Mouse (Mus musculus): Measurements from ENCODE around the gene Nat8l.
"Not testable (repeated sequence)": the region's sequence is repeated elsewhere in the genome, so short reads cannot be mapped to it uniquely, and the experiment has no call there.

The Nat8l gene

DNA sequence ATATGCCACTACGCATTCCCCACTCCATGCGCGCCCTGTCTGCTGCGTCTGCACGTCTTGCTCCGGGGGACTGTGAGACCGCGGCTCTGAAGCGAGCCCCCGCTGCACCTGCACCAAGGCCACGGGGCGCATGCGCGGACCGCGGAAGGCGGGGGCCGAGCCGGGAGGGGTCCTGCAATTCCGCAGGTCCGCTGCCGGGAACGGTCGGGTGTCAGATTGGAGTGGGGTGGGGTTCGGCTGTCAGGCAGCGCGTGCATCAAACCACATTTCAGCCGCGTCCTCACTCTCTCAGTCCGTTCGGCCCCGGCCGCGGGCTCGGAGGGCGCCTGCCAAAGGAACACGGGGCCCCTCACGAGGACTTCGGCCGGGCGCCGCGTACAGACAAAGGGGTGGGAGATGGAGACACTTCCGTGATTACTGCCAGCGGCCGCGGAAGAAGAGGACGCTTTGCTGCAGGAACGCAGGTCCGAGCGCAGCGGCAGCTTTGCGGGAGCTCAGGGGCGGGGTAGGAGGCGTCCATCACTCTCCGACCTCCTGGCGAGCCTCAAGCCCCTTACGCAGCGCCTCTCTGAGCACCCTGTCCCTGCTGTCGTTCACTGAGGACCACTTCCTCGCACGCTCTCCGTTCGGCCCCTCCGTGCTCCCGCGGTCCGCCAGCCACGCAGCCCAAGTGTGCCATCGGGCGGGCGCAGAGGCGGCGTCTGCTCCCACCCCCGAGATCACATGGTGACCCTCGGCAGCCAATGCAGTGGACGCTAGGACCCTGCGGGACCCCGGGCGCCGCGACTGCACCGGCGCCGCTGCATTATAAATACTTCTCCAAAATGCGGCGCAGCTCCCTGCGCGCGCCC, at the start of gene Nat8l:
Gene Nat8l (plus strand): TSS at position 142 of the 851 bp plus-strand sequence.
- peak; percentile 80 for DNase-seq (ENCODE audit: low spot score)

DNA sequence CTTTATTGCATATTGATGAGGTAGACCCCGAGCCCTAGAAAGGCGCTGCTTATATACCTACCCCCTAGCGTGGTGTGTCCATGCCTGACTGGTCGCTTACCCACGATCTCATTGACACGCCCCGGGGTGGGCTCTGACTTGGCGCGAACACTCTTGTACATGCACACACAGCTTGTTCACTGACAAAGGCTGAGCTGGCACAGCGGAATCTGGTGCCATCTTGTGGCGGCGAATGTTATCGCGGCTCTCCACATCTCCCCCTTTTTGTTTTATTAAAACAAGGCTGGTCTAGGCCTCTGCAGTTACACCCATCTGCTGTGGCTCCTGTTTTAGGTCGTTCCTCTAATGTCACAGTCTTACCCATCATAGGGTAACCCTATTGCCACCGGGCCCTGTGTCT, 48.7 kb upstream of the Nat8l start:
- DNase-seq (ENCODE audit: low spot score), result not testable (repeated sequence)

GRCm38 (mm10) chr5:33948314-33948713, 47.5 kb upstream of the Nat8l start:
- no peak for DNase-seq (ENCODE audit: low spot score)

- no peak for DNase-seq (ENCODE audit: low spot score)
Observed at GRCm38 (mm10) chr5:33953471-33954185, 42.2 kb upstream of the Nat8l start.

DNA sequence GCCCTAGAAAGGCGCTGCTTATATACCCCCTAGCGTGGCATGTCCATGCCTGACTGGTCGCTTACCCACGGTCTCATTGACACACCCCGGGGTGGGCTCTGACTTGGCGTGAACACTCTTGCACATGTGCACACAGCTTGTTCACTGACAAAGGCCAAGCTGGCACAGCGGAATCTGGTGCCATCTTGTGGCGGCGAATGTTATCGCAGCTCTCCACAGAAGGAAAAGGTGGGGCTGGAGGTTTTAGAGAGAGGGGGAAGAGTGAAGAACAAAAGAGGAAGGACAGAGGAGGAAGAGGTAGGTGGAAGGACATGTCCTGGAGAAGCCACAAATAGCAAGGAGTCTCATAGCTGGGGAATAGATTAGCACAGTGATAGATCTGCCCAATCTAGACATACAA, 41.4 kb upstream of the Nat8l start:
- DNase-seq (ENCODE audit: low spot score), result peak; percentile 62

GRCm38 (mm10) chr5:33955868-33956267, 39.9 kb upstream of the Nat8l start:
- DNase-seq (ENCODE audit: low spot score), result no peak

DNA sequence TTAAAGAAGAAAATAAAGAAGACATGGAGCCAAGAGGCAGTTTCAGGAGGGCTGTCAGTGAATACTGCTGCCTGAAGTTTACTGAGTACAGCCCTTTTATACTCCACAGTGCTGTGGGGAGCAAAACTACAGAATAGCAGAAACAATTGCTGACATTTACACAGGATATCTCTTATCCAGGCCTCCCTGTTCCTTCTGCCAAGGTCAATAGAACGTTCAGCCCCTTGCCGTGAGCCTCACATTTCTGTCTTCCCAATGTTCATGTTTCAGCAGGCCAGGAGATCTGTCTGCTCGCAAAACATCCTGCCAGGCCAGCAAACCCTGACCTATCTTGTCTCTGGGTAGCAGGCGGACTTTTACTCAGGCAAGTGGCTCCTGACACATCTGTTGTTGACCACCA, 36.4 kb upstream of the Nat8l start:
- DNase-seq (ENCODE audit: low spot score), result no peak

- no peak for DNase-seq (ENCODE audit: low spot score)
Observed at GRCm38 (mm10) chr5:33974736-33975135, 21.0 kb upstream of the Nat8l start.

- no peak for DNase-seq (ENCODE audit: low spot score)
Observed at GRCm38 (mm10) chr5:33976267-33976666, 19.5 kb upstream of the Nat8l start.

DNA sequence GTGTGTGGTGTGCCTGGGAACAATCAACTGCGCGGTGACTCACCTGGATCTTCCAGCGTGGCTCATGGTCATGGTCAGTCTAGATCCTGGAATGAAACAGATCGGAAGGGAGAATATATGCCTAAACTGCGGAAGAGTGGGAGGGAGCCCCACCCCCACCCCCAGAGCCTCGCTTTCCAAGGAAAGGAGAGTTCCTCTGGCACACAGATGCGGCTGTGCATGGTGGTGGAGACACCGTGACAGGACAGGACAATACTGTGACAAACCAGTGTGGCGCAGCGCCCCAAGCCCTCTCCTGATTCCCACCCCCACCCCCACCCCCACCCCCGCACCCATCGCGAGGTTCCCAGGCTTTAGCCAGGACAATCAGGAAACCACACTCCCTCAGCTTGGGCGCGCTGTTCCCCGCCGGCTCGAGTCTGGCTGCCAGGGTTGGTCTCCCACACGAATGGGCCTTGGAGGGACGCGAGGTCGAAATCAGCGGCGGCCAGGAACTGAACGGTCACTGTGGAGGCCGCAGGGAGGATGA, 13.0 kb upstream of the Nat8l start:
- no peak for DNase-seq (ENCODE audit: low spot score)

- DNase-seq (ENCODE audit: low spot score), result peak; percentile 76
Observed at GRCm38 (mm10) chr5:33983309-33984121, 12.3 kb upstream of the Nat8l start, which contains the start of gene Gm1673. Gene Gm1673, plus strand, starts transcription at chr5:33983433.

DNA sequence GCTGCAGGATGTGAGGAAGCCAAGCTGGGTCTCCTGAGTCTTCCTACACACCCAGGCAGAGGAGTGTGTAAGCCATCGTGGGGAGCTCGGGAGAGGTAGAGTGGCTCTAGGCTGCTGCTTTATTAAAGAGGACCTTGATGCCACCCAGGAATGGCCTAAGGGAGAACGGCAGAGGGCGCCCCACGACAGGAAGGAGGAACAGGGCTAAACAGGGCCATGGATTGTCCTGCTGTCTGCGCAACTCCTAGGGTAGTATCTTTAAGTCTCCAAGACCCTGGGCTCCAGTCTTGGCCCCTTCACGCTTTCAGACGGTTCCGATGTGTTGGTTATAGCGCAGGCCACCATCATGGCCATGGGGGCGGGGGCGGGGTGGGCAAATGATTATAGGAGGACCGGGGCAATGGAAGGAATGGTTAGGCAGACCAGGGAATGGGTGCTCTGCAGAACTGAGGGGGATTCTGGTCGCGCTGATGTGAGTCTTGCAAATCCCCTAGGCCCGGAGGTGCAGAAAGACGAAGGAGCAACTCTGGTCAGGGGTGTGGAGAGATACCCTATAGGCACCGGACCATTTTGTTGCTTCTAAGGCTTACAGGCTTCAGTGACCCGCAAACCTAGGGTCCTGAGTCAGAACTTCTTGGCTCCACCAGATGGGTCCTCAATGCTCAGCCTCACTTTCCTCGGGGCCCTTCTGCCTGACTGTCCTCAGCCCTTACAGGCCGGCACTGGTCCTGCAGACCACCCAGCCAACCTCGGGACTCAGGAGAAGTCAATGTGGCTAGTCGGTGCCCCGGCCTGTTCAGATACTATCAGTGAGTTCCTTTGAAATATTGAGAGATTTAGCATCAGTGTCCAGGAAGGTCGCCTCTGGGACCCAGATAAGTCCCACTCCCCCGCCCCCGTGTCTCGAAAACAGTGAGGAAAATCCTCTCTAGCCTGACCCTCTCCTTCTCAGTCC, 836 bp upstream of the Nat8l start:
- peak; percentile 46 for DNase-seq (ENCODE audit: low spot score)

DNA sequence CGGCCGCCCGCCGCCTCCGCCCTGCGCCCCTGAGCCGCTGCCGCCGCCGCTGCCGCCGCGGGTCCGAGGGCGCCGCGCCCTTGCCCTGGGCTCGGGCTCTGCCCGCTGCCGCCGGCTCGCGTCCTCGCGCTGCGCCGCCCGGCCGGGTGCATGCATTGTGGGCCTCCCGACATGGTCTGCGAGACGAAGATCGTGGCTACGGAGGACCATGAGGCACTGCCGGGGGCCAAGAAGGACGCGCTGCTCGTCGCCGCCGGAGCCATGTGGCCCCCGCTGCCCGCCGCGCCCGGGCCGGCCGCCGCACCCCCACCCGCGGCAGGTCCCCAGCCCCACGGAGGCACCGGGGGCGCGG, 886 bp downstream of the Nat8l start:
- DNase-seq (ENCODE audit: low spot score), result no peak

DNA sequence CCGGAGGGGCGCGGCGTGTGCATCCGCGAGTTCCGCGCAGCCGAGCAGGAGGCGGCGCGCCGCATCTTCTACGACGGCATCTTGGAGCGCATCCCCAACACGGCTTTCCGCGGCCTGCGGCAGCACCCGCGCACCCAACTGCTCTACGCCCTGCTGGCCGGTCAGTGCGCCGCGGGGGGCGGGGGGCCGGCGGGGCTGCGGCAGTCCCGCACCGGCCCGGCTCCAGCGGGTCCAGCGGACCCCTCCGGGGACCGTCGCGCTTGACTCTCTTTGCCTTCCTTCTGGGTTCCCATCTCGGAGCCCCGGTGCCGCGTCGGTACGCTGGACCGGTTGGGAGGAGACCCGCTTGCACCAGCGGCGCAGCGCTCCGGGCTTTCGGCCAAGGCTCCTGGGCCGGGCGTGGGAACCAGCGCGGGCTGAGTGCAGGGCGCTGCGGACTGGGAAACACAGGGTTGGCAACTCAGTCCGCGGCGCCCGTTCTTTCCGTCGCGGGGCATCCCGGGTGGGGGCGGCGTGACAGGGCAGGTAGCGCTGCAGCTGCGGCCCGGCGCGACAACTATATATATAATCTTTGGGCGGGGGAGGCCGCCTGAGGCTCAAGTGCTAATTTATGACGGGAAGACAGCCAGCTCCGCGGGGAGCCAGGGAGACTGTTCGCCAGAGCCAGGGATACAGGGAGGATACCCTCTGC, 1.4 kb downstream of the Nat8l start:
- peak; percentile 65 for DNase-seq (ENCODE audit: low spot score)

GRCm38 (mm10) chr5:33997829-33998504, 2.2 kb downstream of the Nat8l start:
- no peak for DNase-seq (ENCODE audit: low spot score)

GRCm38 (mm10) chr5:33998505-33998877, 2.7 kb downstream of the Nat8l start:
- no peak for DNase-seq (ENCODE audit: low spot score)

- no peak for DNase-seq (ENCODE audit: low spot score)
Observed at GRCm38 (mm10) chr5:33999466-34000090, 3.8 kb downstream of the Nat8l start.

GRCm38 (mm10) chr5:34000809-34001208, 5.0 kb downstream of the Nat8l start:
- no peak for DNase-seq (ENCODE audit: low spot score)

GRCm38 (mm10) chr5:34001401-34001800, 5.6 kb downstream of the Nat8l start:
- DNase-seq (ENCODE audit: low spot score), result no peak
